Mouse (Mus musculus) kidney, embryonic 14.5 days (tissue): ENCODE data around the gene Kifc1. TPM values are rescaled to one million over a fixed set of nuclear protein-coding genes. Genes with fewer than 3 reads are reported as not detected.

Source experiments
- ATAC-seq: fragments of 200-750 bp; cut with Nextera tagmentation; 2 replicates; pipeline ENCODE4 v1.8.0; 2017; ENCODE audit warnings: moderate number of reproducible peaks, mild to moderate bottlenecking, moderate TSS enrichment, moderate library complexity; ENCODE audit not compliant: low FRiP score, low TSS enrichment
- H3K27ac ChIP-seq: fragments of 300-500 bp; sonication (generic); 2 replicates; pipeline ENCODE4 v1.5.1; 2014; ENCODE audit warnings: low read depth, mild to moderate bottlenecking, low read length, moderate library complexity, mixed read lengths
- H3K27me3 ChIP-seq: fragments of 300-500 bp; sonication (generic); 2 replicates; pipeline ENCODE4 v1.6.1; 2014; ENCODE audit warnings: mild to moderate bottlenecking, low read length; ENCODE audit not compliant: control insufficient read depth, insufficient read depth
- H3K36me3 ChIP-seq: fragments of 300-500 bp; sonication (generic); 2 replicates; pipeline ENCODE4 v1.6.1; 2014; ENCODE audit warnings: low read length, mixed read lengths; ENCODE audit not compliant: control insufficient read depth, insufficient read depth
- H3K4me1 ChIP-seq: fragments of 300-500 bp; sonication (generic); 2 replicates; pipeline ENCODE4 v1.6.1; 2014; ENCODE audit warnings: low read length, mixed read lengths; ENCODE audit not compliant: control insufficient read depth, insufficient read depth
- H3K4me2 ChIP-seq: fragments of 300-500 bp; sonication (generic); replicated peaks from 2 replicates; pipeline ENCODE4 v1.6.1; 2014; ENCODE audit warnings: low read depth, mild to moderate bottlenecking, low read length
- H3K4me3 ChIP-seq: fragments of 300-500 bp; sonication (generic); 2 replicates; pipeline ENCODE4 v1.5.1; 2014; ENCODE audit warnings: mild to moderate bottlenecking, low read length
- H3K9ac ChIP-seq: fragments of 300-500 bp; sonication (generic); 2 replicates; pipeline ENCODE4 v1.6.1; 2014; ENCODE audit warnings: low read depth, mild to moderate bottlenecking, low read length, moderate library complexity
- H3K9me3 ChIP-seq: fragments of 300-500 bp; sonication (generic); 2 replicates; pipeline ENCODE4 v1.6.1; 2016; ENCODE audit warnings: low read length; ENCODE audit not compliant: control insufficient read depth
- WGBS: fragments of 180-500 bp; shearing (Covaris S2); extraction: QIAGEN DNeasy Blood & Tissue Kit; methylation state at CpG from one replicate; pipeline ENCODE4 v1.1.7; 2014; 5-methylcytosine and 5-hydroxymethylcytosine counted together
- microRNA-seq: library from miRNA; unstranded; fragments of <30 nt; microRNA quantifications from one replicate; pipeline ENCODE4, GENCODE M21; 2016
- polyA plus RNA-seq: library from polyadenylated mRNA; unstranded; fragments of >200 nt; fragmentation: Nextera tagmentation; extraction: Ambion mirVana; gene quantifications from 2 replicates; pipeline ENCODE4 v1.2.1, GENCODE M21; 2014

Gene Kifc1
- polyA plus RNA-seq, 1 experiment from 2014 or later, result 6.2 TPM

DNA sequence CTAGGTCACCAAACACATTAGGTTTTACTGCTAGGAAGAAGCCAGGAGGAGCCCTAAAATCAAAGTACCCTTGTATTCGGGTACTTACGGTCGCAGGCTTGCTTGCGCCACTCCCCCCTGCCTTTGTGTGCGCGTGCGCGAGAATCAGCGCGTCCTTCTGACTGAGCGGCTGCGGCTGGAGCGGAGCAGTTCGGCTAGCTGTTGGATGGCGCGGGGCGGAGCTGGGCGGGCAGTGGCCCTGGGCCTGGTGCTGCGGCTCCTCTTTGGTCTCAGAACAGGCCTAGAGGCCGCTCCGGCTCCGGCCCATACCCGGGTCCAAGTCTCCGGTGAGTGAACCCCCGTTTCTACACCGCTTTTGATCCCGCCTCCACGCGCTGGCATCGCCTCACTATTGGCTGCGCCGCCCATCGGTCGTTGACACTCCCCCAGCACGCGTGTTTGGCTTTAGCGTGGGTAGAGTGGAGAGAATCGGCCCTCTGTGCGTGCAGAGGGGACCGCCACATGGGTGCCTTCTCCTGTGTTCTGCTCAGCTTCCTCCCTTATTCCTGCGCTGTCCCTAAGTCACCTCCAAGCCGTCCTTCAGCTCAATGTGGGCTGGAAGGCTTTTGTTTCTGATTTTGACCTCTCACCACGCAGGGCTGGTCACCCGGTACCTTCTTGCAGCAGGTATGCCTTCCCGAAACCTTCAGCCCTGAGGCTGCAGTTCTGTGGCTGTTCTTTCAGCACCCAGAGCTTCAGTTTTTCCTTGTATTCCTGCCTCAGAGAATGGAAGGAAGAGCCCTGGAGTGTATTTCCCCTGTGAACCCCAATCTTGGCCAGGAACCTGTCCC lies 47.3 kb downstream of the Kifc1 start, which contains the start of gene Cd320:
Gene Cd320 (plus strand): TSS at position 126 of the 830 bp plus-strand sequence.
- Histone ChIP-seq H3K27me3 (no peaks in the 10 kb centered on the region), H3K9me3 (no peaks in the 10 kb centered on the region), H3K36me3 (peaks cover 12% of the 10 kb centered on the region), H3K9ac (peak within 1 kb of the TSS; percentile 73), H3K4me2 (peak within 1 kb of the TSS; percentile 70), H3K4me1 (peaks cover 8% of the 10 kb centered on the region; the same call in 1 of the 2 replicates), H3K27ac (peak within 1 kb of the TSS; percentile 32; the same call in 1 of the 2 replicates), H3K4me3 (peak within 1 kb of the TSS; percentile 84)
- WGBS, result under 1% methylated on average over 44 of the region's 45 CpGs
- ATAC-seq, result peak; percentile 94

DNA sequence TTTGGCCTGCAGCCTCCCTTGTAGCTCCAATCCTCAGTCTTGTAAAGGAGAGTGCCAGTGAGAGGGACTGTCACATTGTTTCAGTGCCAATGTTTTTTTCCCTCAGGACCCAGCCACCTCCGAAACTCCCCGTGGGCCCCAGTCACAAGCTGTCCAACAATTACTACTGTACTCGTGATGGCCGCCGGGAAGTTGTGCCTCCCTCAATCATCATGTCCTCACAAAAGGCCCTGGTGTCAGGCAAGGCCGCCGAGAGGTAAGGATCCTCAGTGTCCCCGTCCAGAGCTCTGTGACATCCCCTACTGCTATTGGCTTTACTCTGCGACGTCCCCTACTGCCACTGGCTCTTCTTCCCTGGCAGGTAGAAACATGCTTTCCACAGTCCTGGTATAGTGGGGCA lies 60.9 kb downstream of the Kifc1 start:
- peaks cover 63% of the 10 kb centered on the region for H3K36me3 ChIP-seq

GRCm38 (mm10) chr17:33828892-33829291 lies 61.6 kb downstream of the Kifc1 start:
- no peaks in the 10 kb centered on the region for H3K9me3 ChIP-seq
- no peak overlapping the region for H3K4me2 ChIP-seq
- no peak overlapping the region for H3K4me3 ChIP-seq
- peaks cover 4% of the 10 kb centered on the region; the same call in 1 of the 2 replicates for H3K4me1 ChIP-seq
- 74% methylated on average over 2 of the region's 2 CpGs for WGBS
- peaks cover 57% of the 10 kb centered on the region for H3K36me3 ChIP-seq
- H3K27ac ChIP-seq, result no peak overlapping the region
- ATAC-seq, result no peak
- H3K27me3 ChIP-seq, result no peaks in the 10 kb centered on the region
- no peak overlapping the region for H3K9ac ChIP-seq

More for the DNA sequence above, 60.9 kb downstream of the Kifc1 start:
- Histone ChIP-seq H3K9me3 (no peaks in the 10 kb centered on the region), H3K4me1 (peaks cover 4% of the 10 kb centered on the region; the same call in 1 of the 2 replicates), H3K4me2 (no peak overlapping the region), H3K9ac (no peak overlapping the region), H3K27ac (no peak overlapping the region), H3K27me3 (no peaks in the 10 kb centered on the region), H3K4me3 (no peak overlapping the region)
- 85% methylated on average over 10 of the region's 10 CpGs for WGBS
- no peak for ATAC-seq

GRCm38 (mm10) chr17:33826850-33827249 lies 63.6 kb downstream of the Kifc1 start:
- Histone ChIP-seq H3K27me3 (no peaks in the 10 kb centered on the region), H3K4me2 (no peak overlapping the region), H3K36me3 (peaks cover 55% of the 10 kb centered on the region), H3K4me1 (peaks cover 17% of the 10 kb centered on the region), H3K9me3 (no peaks in the 10 kb centered on the region), H3K27ac (no peak overlapping the region), H3K9ac (no peak overlapping the region), H3K4me3 (no peak overlapping the region)
- WGBS, result under 1% methylated on average over 3 of the region's 3 CpGs
- ATAC-seq, result no peak

Small RNAs within 50 kb of the gene (microRNA-seq; reads per million reads assigned to microRNA genes)
- not detected for gene Gm27740

Other genes with a start within 250 kb of the Kifc1 start
- 375 and 422 TPM in 2 replicates for gene Hnrnpm, start 203.8 kb downstream of the Kifc1 start, polyA plus RNA-seq
- gene March2, start 172.0 kb downstream of the Kifc1 start, polyA plus RNA-seq, result 31.2 and 46.1 TPM in 2 replicates
- 217 and 269 TPM in 2 replicates for gene Rab11b, start 130.1 kb downstream of the Kifc1 start, polyA plus RNA-seq
- 18.4 and 19.4 TPM in 2 replicates for gene Angptl4, start 108.8 kb downstream of the Kifc1 start, polyA plus RNA-seq
- 49.9 and 52.1 TPM in 2 replicates for gene Kank3, start 80.1 kb downstream of the Kifc1 start, polyA plus RNA-seq
- 1,210 and 1,489 TPM in 2 replicates for gene Rps28, start 66.1 kb downstream of the Kifc1 start, polyA plus RNA-seq
- 504 and 675 TPM in 2 replicates for gene Ndufa7, start 66.1 kb downstream of the Kifc1 start, polyA plus RNA-seq
- 111 and 121 TPM in 2 replicates for gene Cd320, start 47.6 kb downstream of the Kifc1 start, polyA plus RNA-seq
- gene Gm7029, start 16.8 kb downstream of the Kifc1 start, polyA plus RNA-seq, result not detected in 2 replicates
- not detected in 2 replicates for gene Platr17, start 14.5 kb upstream of the Kifc1 start, polyA plus RNA-seq
- 31.9 and 50.8 TPM in 2 replicates for gene Daxx, start 18.8 kb upstream of the Kifc1 start, polyA plus RNA-seq
- 17.4 and 24.6 TPM in 2 replicates for gene Tapbp, start 25.2 kb upstream of the Kifc1 start, polyA plus RNA-seq
- gene Zbtb22, start 25.2 kb upstream of the Kifc1 start, polyA plus RNA-seq, result 11.1 TPM in 2 replicates
- gene Rgl2, start 38.9 kb upstream of the Kifc1 start, polyA plus RNA-seq, result 26.3 and 28.2 TPM in 2 replicates
- 169 and 211 TPM in 2 replicates for gene Pfdn6, start 49.7 kb upstream of the Kifc1 start, polyA plus RNA-seq
- gene Wdr46, start 50.0 kb upstream of the Kifc1 start, polyA plus RNA-seq, result 26.5 and 37.8 TPM in 2 replicates
- gene B3galt4, start 60.8 kb upstream of the Kifc1 start, polyA plus RNA-seq, result 2.8 and 3.3 TPM in 2 replicates
- 24.9 and 40.8 TPM in 2 replicates for gene Vps52, start 65.2 kb upstream of the Kifc1 start, polyA plus RNA-seq
- gene Rps18, start 65.3 kb upstream of the Kifc1 start, polyA plus RNA-seq, result 2,014 and 2,736 TPM in 2 replicates
- 11.2 and 18.8 TPM in 2 replicates for gene H2-K1, start 109.7 kb upstream of the Kifc1 start, polyA plus RNA-seq
- gene Ring1, start 134.0 kb upstream of the Kifc1 start, polyA plus RNA-seq, result 5.5 and 12.4 TPM in 2 replicates
- gene H2-Ke6, start 137.4 kb upstream of the Kifc1 start, polyA plus RNA-seq, result 46.0 and 53.0 TPM in 2 replicates
- gene Slc39a7, start 141.0 kb upstream of the Kifc1 start, polyA plus RNA-seq, result 70.3 and 86.0 TPM in 2 replicates
- gene Rxrb, start 141.2 kb upstream of the Kifc1 start, polyA plus RNA-seq, result 22.2 and 28.0 TPM in 2 replicates
- gene Col11a2, start 148.8 kb upstream of the Kifc1 start, polyA plus RNA-seq, result 1.9 and 2.1 TPM in 2 replicates
- 0.51 and 0.76 TPM in 2 replicates for gene H2-Oa, start 201.7 kb upstream of the Kifc1 start, polyA plus RNA-seq
- 16.1 and 19.3 TPM in 2 replicates for gene H2-DMa, start 228.9 kb upstream of the Kifc1 start, polyA plus RNA-seq
- 153 and 178 TPM in 2 replicates for gene Brd2, start 232.0 kb upstream of the Kifc1 start, polyA plus RNA-seq